Mouse (Mus musculus) kidney, adult 2 months (tissue): ENCODE results near the gene Ndc1.

Experiments used
- CTCF ChIP-seq: fragments of 200-500 bp; conservative IDR thresholded peaks from 2 replicates; pipeline ENCODE4 v1.5.1; 2011; ENCODE audit warnings: low read depth, mild to moderate bottlenecking, control low read depth, low read length, moderate library complexity, mixed read lengths; ENCODE audit not compliant: insufficient read depth, insufficient read length
- POLR2A ChIP-seq: fragments of 200-500 bp; IDR thresholded peaks from one replicate; pipeline ENCODE4 v1.6.1; 2011; ENCODE audit warnings: low read depth, low read length, control low read depth

GRCm38 (mm10) chr4:107360457-107361145, 7.0 kb upstream of the Ndc1 start:
- TF ChIP-seq CTCF (no peak), POLR2A (no peak)
